Mouse (Mus musculus) lung, postnatal 0 days (tissue): Measurements from ENCODE around the gene Znrd1.

Experiments used
- CTCF ChIP-seq: IDR thresholded peaks from 2 replicates; pipeline ENCODE4 v1.5.1; 2016; ENCODE audit warnings: antibody characterized with exemption, mild to moderate bottlenecking
- EP300 ChIP-seq: IDR thresholded peaks from 2 replicates; pipeline ENCODE4 v1.6.1; 2016; ENCODE audit warnings: antibody characterized with exemption, mild to moderate bottlenecking, control low read depth

- TF ChIP-seq CTCF: no peak
- no peak for TF ChIP-seq EP300
These were observed 30.8 kb downstream of the Znrd1 start for GRCm38 (mm10) chr17:36927496-36928120.
